Comparison of ENCODE assay signal across 8 mouse cellular contexts in genomic region chr15:83122566-83123145, GRCm38 (mm10). TPM values are rescaled to one million over a fixed set of nuclear protein-coding genes. Genes with fewer than 3 reads are reported as not detected.
DNase-seq lines count a peak whose midpoint lies in the region; ATAC-seq and TF ChIP-seq lines count a peak whose summit lies in the region.

TSS of gene Rrp7a (minus strand) at chr15:83122801.

- TF ChIP-seq EP300 in ES-Bruce4 (IDR thresholded peaks at IDR 0.05; ENCODE audit: insufficient read depth, low read depth, low read length): no peak

- peak within 1 kb of the TSS; percentile 63 for H3K9ac ChIP-seq in ES-Bruce4 (ENCODE audit: low read depth, poor library complexity, severe bottlenecking)
- peak within 1 kb of the TSS; percentile 71 for H3K9ac ChIP-seq in forebrain, embryonic 14.5 days (ENCODE audit: low read length)
- peak within 1 kb of the TSS; percentile 72 for H3K9ac ChIP-seq in neural tube, embryonic 15.5 days (replicated peaks)

- TF ChIP-seq CTCF in ES-Bruce4 (IDR thresholded peaks at IDR 0.05; ENCODE audit: low read depth, low read length): no peak

- peak within 1 kb of the TSS; percentile 81 for H3K4me3 ChIP-seq in ES-Bruce4 (ENCODE audit: low read depth, low read length)
- H3K4me3 ChIP-seq in forebrain, embryonic 14.5 days (ENCODE audit: low read depth, low read length): peak within 1 kb of the TSS; percentile 80
- H3K4me3 ChIP-seq in neural tube, embryonic 15.5 days (replicated peaks): peak within 1 kb of the TSS; percentile 77

- peak within 1 kb of the TSS; percentile 78 for H3K4me2 ChIP-seq in forebrain, embryonic 14.5 days (ENCODE audit: low read length)
- peak within 1 kb of the TSS; percentile 62 for H3K4me2 ChIP-seq in neural tube, embryonic 15.5 days

- peak; percentile 68 for TF ChIP-seq POLR2A in ES-Bruce4 (IDR thresholded peaks at IDR 0.05; ENCODE audit: insufficient read depth, low read length)

- no peaks in the 10 kb centered on the region for H3K27me3 ChIP-seq in ES-Bruce4 (ENCODE audit: control insufficient read depth, insufficient read depth, low read length, poor library complexity, severe bottlenecking)
- H3K27me3 ChIP-seq in forebrain, embryonic 14.5 days (replicated peaks; ENCODE audit: control insufficient read depth, insufficient read depth, low read length): no peaks in the 10 kb centered on the region
- no peaks in the 10 kb centered on the region for H3K27me3 ChIP-seq in neural tube, embryonic 15.5 days (replicated peaks)

- no peak within 1 kb of the TSS for H3K27ac ChIP-seq in ES-Bruce4 (ENCODE audit: insufficient read depth, low read length)
- peak within 1 kb of the TSS; percentile 77 for H3K27ac ChIP-seq in forebrain, embryonic 14.5 days (ENCODE audit: low read depth, low read length)
- H3K27ac ChIP-seq in neural tube, embryonic 15.5 days (replicated peaks): peak within 1 kb of the TSS; percentile 84

- intact Hi-C loops in heart, postnatal 14 days (cut with DNase I): loop anchor here (5.0 kb wide), 1 partner anchor 50 kb away; the partner anchor contains the start of gene Cyb5r3

- peaks cover 28% of the 10 kb centered on the region for H3K36me3 ChIP-seq in ES-Bruce4 (ENCODE audit: control insufficient read depth, insufficient read depth, low read length, poor library complexity, severe bottlenecking)
- peaks cover 45% of the 10 kb centered on the region for H3K36me3 ChIP-seq in forebrain, embryonic 14.5 days (ENCODE audit: control insufficient read depth, insufficient read depth, low read length)
- peaks cover 45% of the 10 kb centered on the region for H3K36me3 ChIP-seq in neural tube, embryonic 15.5 days

- H3K4me1 ChIP-seq in ES-Bruce4 (ENCODE audit: control insufficient read depth, insufficient read depth, low read length): no peaks in the 10 kb centered on the region
- H3K4me1 ChIP-seq in forebrain, embryonic 14.5 days (ENCODE audit: control insufficient read depth, insufficient read depth, low read length): peaks cover 3% of the 10 kb centered on the region; the same call in 1 of the 2 replicates
- peaks cover 25% of the 10 kb centered on the region for H3K4me1 ChIP-seq in neural tube, embryonic 15.5 days

- peak; percentile 94 for DNase-seq in forebrain, embryonic 14.5 days (ENCODE audit: low spot score)
- peak; percentile 94 to 96 for DNase-seq in heart, postnatal 14 days
- DNase-seq in layer of hippocampus, adult 11-12 months (ENCODE audit: low spot score): peak; percentile 90
- DNase-seq in lung, adult 18-20 months: peak; percentile 93 to 95
- DNase-seq in testis, postnatal 14 days (ENCODE audit: low spot score): peak; percentile 92

- no peaks in the 10 kb centered on the region for H3K9me3 ChIP-seq in ES-Bruce4 (replicated peaks; ENCODE audit: control insufficient read depth, insufficient read depth, low read length, poor library complexity, severe bottlenecking)
- no peaks in the 10 kb centered on the region for H3K9me3 ChIP-seq in forebrain, embryonic 14.5 days (replicated peaks; ENCODE audit: control insufficient read depth, low read length)
- H3K9me3 ChIP-seq in neural tube, embryonic 15.5 days (replicated peaks): no peaks in the 10 kb centered on the region

- peak; percentile 81 for ATAC-seq in cerebellum, adult (ENCODE audit: insufficient number of reproducible peaks, low FRiP score, low TSS enrichment)
- ATAC-seq in forebrain, embryonic 14.5 days: peak; percentile 96
- peak; percentile 93 for ATAC-seq in neural tube, embryonic 15.5 days (ENCODE audit: low FRiP score)

- 9% methylated on average over 32 of the region's 32 CpGs for WGBS in forebrain, embryonic 14.5 days
- 7% methylated on average over 32 of the region's 32 CpGs for WGBS in neural tube, embryonic 15.5 days

RNA-seq across cellular contexts. Expression of gene Rrp7a, which starts in this region (rescaled TPM):
- 90.8 and 102 TPM in 2 replicates for polyA plus RNA-seq in ES-Bruce4 (2011; ENCODE audit: insufficient read depth, insufficient read length, low read depth, missing spikeins)
- polyA plus RNA-seq in forebrain, embryonic 14.5 days (2014; fragmentation: Nextera tagmentation; extraction: Ambion mirVana): 64.2 and 67.3 TPM in 2 replicates
- total RNA-seq in heart, postnatal 14 days (2021): 10 to 100 TPM; 38.6 to 44.8 TPM
- 77.4 and 81.1 TPM in 2 replicates for polyA plus RNA-seq in neural tube, embryonic 15.5 days (2015; fragmentation: Nextera tagmentation; extraction: Ambion mirVana)
